In genomic region chr4:125695431-125695830, GRCm38 (mm10) we compare ENCODE assay signal across 19 mouse cellular contexts.
A peak's percentile ranks its signal among the peaks of the same experiment; 100 is the strongest.
DNase-seq lines count a peak whose midpoint lies in the region; ATAC-seq lines count a peak whose summit lies in the region.
"Had no signal": no experiment of that assay in that cellular context is flagged by ENCODE, and none has a peak within 500 bp of the region (broad histone marks: within the 10 kb centered on the region; RNA-seq: fewer than 3 reads in every experiment).

No protein-coding gene starts in this region.

- ATAC-seq in forebrain, embryonic 16.5 days: no peak
- ATAC-seq in embryonic facial prominence, embryonic 13.5 days (ENCODE audit: insufficient number of reproducible peaks, insufficient read depth, low FRiP score, low TSS enrichment, low read depth): no peak
- ATAC-seq in hindbrain, embryonic 15.5 days (ENCODE audit: low FRiP score, low read depth): no peak
- ATAC-seq in neural tube, embryonic 13.5 days (ENCODE audit: low read depth): no peak
- ATAC-seq in liver, embryonic 12.5 days: no peak
- ATAC-seq: intestine, embryonic 16.5 days had no signal

- no peaks in the 10 kb centered on the region for H3K36me3 ChIP-seq in forebrain, embryonic 10.5 days (replicated peaks)
- no peaks in the 10 kb centered on the region for H3K36me3 ChIP-seq in forebrain, embryonic 16.5 days (ENCODE audit: control insufficient read depth, insufficient read depth)
- no peaks in the 10 kb centered on the region for H3K36me3 ChIP-seq in embryonic facial prominence, embryonic 13.5 days
- no peaks in the 10 kb centered on the region for H3K36me3 ChIP-seq in hindbrain, embryonic 15.5 days
- peaks cover 7% of the 10 kb centered on the region; the same call in 1 of the 2 replicates for H3K36me3 ChIP-seq in neural tube, embryonic 13.5 days
- H3K36me3 ChIP-seq in liver, embryonic 12.5 days: no peaks in the 10 kb centered on the region

- H3K9me3 ChIP-seq in forebrain, embryonic 10.5 days: no peaks in the 10 kb centered on the region
- no peaks in the 10 kb centered on the region for H3K9me3 ChIP-seq in forebrain, embryonic 16.5 days (ENCODE audit: control insufficient read depth, low read length)
- H3K9me3 ChIP-seq in embryonic facial prominence, embryonic 13.5 days: no peaks in the 10 kb centered on the region
- H3K9me3 ChIP-seq in hindbrain, embryonic 15.5 days: no peaks in the 10 kb centered on the region
- H3K9me3 ChIP-seq in neural tube, embryonic 13.5 days: no peaks in the 10 kb centered on the region; the same call in 1 of the 2 replicates
- H3K9me3 ChIP-seq in liver, embryonic 12.5 days (replicated peaks): no peaks in the 10 kb centered on the region

- WGBS in forebrain, embryonic 10.5 days: 35% methylated on average over 6 of the region's 6 CpGs
- WGBS in forebrain, embryonic 16.5 days: 7% methylated on average over 6 of the region's 6 CpGs
- 14% methylated on average over 6 of the region's 6 CpGs for WGBS in embryonic facial prominence, embryonic 13.5 days
- 26% methylated on average over 6 of the region's 6 CpGs for WGBS in hindbrain, embryonic 15.5 days
- 24% methylated on average over 6 of the region's 6 CpGs for WGBS in neural tube, embryonic 13.5 days
- 42% methylated on average over 6 of the region's 6 CpGs for WGBS in liver, embryonic 12.5 days (ENCODE audit: insufficient replicate concordance)

- peak overlapping the region; percentile 13; the same call in 1 of the 2 replicates for H3K4me3 ChIP-seq in forebrain, embryonic 10.5 days
- H3K4me3 ChIP-seq in forebrain, embryonic 16.5 days (replicated peaks; ENCODE audit: low read length): no peak overlapping the region
- H3K4me3 ChIP-seq in embryonic facial prominence, embryonic 13.5 days: no peak overlapping the region
- H3K4me3 ChIP-seq in hindbrain, embryonic 15.5 days: no peak overlapping the region
- no peak overlapping the region for H3K4me3 ChIP-seq in neural tube, embryonic 13.5 days
- no peak overlapping the region for H3K4me3 ChIP-seq in liver, embryonic 12.5 days
- H3K4me3 ChIP-seq: erythroblast, embryonic 14.5 days; layer of hippocampus, adult 2 months had no signal

- no peak overlapping the region for H3K9ac ChIP-seq in forebrain, embryonic 16.5 days (replicated peaks; ENCODE audit: low read depth, low read length)
- no peak overlapping the region for H3K9ac ChIP-seq in embryonic facial prominence, embryonic 13.5 days
- no peak overlapping the region for H3K9ac ChIP-seq in hindbrain, embryonic 15.5 days
- 0 out of 2 replicates have a peak overlapping the region, but pooled peaks have one; percentile 26 for H3K9ac ChIP-seq in neural tube, embryonic 13.5 days
- H3K9ac ChIP-seq in liver, embryonic 12.5 days: no peak overlapping the region
- H3K9ac ChIP-seq: liver, embryonic 14.5 days had no signal

- H3K4me1 ChIP-seq in forebrain, embryonic 10.5 days: peaks cover 42% of the 10 kb centered on the region
- peaks cover 46% of the 10 kb centered on the region for H3K4me1 ChIP-seq in forebrain, embryonic 16.5 days (replicated peaks; ENCODE audit: control insufficient read depth, insufficient read depth, low read length)
- H3K4me1 ChIP-seq in embryonic facial prominence, embryonic 13.5 days: peaks cover 60% of the 10 kb centered on the region
- peaks cover 30% of the 10 kb centered on the region for H3K4me1 ChIP-seq in hindbrain, embryonic 15.5 days (replicated peaks)
- peaks cover 42% of the 10 kb centered on the region for H3K4me1 ChIP-seq in neural tube, embryonic 13.5 days (replicated peaks)
- no peaks in the 10 kb centered on the region for H3K4me1 ChIP-seq in liver, embryonic 12.5 days

- no peak overlapping the region for H3K4me2 ChIP-seq in forebrain, embryonic 16.5 days (ENCODE audit: low read length)
- 0 out of 2 replicates have a peak overlapping the region, but pooled peaks have one; percentile 3 for H3K4me2 ChIP-seq in embryonic facial prominence, embryonic 13.5 days
- H3K4me2 ChIP-seq in hindbrain, embryonic 15.5 days: peak overlapping the region; percentile 23; the same call in 1 of the 2 replicates
- H3K4me2 ChIP-seq in neural tube, embryonic 13.5 days: peak overlapping the region; percentile 13; the same call in 1 of the 2 replicates
- H3K4me2 ChIP-seq in liver, embryonic 12.5 days: no peak overlapping the region

- H3K27me3 ChIP-seq in forebrain, embryonic 10.5 days (ENCODE audit: poor library complexity, severe bottlenecking): peaks cover 62% of the 10 kb centered on the region
- H3K27me3 ChIP-seq in forebrain, embryonic 16.5 days (replicated peaks; ENCODE audit: control insufficient read depth, insufficient read depth, low read length): no peaks in the 10 kb centered on the region; the same call in 1 of the 2 replicates
- peaks cover 32% of the 10 kb centered on the region for H3K27me3 ChIP-seq in embryonic facial prominence, embryonic 13.5 days
- peaks cover 8% of the 10 kb centered on the region; the same call in 1 of the 2 replicates for H3K27me3 ChIP-seq in hindbrain, embryonic 15.5 days
- peaks cover 19% of the 10 kb centered on the region for H3K27me3 ChIP-seq in neural tube, embryonic 13.5 days
- H3K27me3 ChIP-seq in liver, embryonic 12.5 days (replicated peaks): peaks cover 43% of the 10 kb centered on the region

- intact Hi-C loops in heart, postnatal 10 days (cut with DNase I): no loop called here

- H3K27ac ChIP-seq in forebrain, embryonic 10.5 days: peak overlapping the region; percentile 56; the same call in 1 of the 2 replicates
- H3K27ac ChIP-seq in forebrain, embryonic 16.5 days (ENCODE audit: low read length): no peak overlapping the region
- peak overlapping the region; percentile 64 for H3K27ac ChIP-seq in embryonic facial prominence, embryonic 13.5 days
- peak overlapping the region; percentile 50; the same call in 1 of the 2 replicates for H3K27ac ChIP-seq in hindbrain, embryonic 15.5 days (replicated peaks)
- peak overlapping the region; percentile 62 for H3K27ac ChIP-seq in neural tube, embryonic 13.5 days (replicated peaks)
- no peak overlapping the region for H3K27ac ChIP-seq in liver, embryonic 12.5 days
- H3K27ac ChIP-seq: kidney, postnatal 0 days; layer of hippocampus, adult 2 months; liver, embryonic 14.5 days; stomach, postnatal 0 days had no signal

- DNase-seq in forebrain, embryonic 10.5 days (ENCODE audit: extremely low spot score, low spot score): no peak
- DNase-seq in ovary, adult 18-20 months (ENCODE audit: low spot score): no peak
- DNase-seq in heart, postnatal 10 days: no peak
- DNase-seq: gastrocnemius, postnatal 10 days; heart, postnatal 14 days; lung, postnatal 10 days; right cerebral cortex, adult 18-20 months; thymus, postnatal 25 days had no signal

Comparison
In these comparisons a context has a peak if more than half of its experiments do, and no peak if none do; other contexts are left out.
1. H3K27ac ChIP-seq: peak in forebrain, embryonic 10.5 days (single experiment), embryonic facial prominence, embryonic 13.5 days (single experiment), hindbrain, embryonic 15.5 days (single experiment) and neural tube, embryonic 13.5 days (single experiment); none in forebrain, embryonic 16.5 days (single experiment) and liver, embryonic 12.5 days (single experiment).
2. H3K4me2 ChIP-seq: peak in embryonic facial prominence, embryonic 13.5 days (single experiment), hindbrain, embryonic 15.5 days (single experiment) and neural tube, embryonic 13.5 days (single experiment); none in forebrain, embryonic 16.5 days (single experiment) and liver, embryonic 12.5 days (single experiment).